ENCODE assay signal across 8 mouse cellular contexts in genomic region chr12:16653332-16654093, GRCm38 (mm10). TPM values are rescaled to one million over a fixed set of nuclear protein-coding genes. Genes with fewer than 3 reads are reported as not detected.
DNase-seq lines count a peak whose midpoint lies in the region; ATAC-seq lines count a peak whose summit lies in the region.

Gene Ntsr2 (plus strand): TSS chr12:16653382.

- peaks cover 23% of the 10 kb centered on the region for H3K27me3 ChIP-seq in forebrain, embryonic 11.5 days (ENCODE audit: control insufficient read depth, insufficient read depth, low read length)
- H3K27me3 ChIP-seq in heart, embryonic 14.5 days (ENCODE audit: control insufficient read depth, insufficient read depth, low read length) = peaks cover 31% of the 10 kb centered on the region
- H3K27me3 ChIP-seq in kidney, embryonic 16.5 days (ENCODE audit: insufficient read depth, low read length) = peaks cover 30% of the 10 kb centered on the region

- H3K9ac ChIP-seq in forebrain, embryonic 11.5 days (ENCODE audit: low read length) = no peak within 1 kb of the TSS
- H3K9ac ChIP-seq in heart, embryonic 14.5 days (ENCODE audit: low read length) = no peak within 1 kb of the TSS
- no peak within 1 kb of the TSS for H3K9ac ChIP-seq in kidney, embryonic 16.5 days (replicated peaks; ENCODE audit: low read length)

- H3K27ac ChIP-seq in forebrain, embryonic 11.5 days (ENCODE audit: low read depth, low read length) = no peak within 1 kb of the TSS
- H3K27ac ChIP-seq in heart, embryonic 14.5 days (replicated peaks in 1 of 2; ENCODE audit: control insufficient read depth in 1 of 2, insufficient read depth in 1 of 2, low read depth in 2 of 2, low read length in 2 of 2) = no peak within 1 kb of the TSS
- no peak within 1 kb of the TSS for H3K27ac ChIP-seq in kidney, embryonic 16.5 days (ENCODE audit: low read length)

- H3K4me3 ChIP-seq in forebrain, embryonic 11.5 days (ENCODE audit: low read depth, low read length) = 0 out of 2 replicates have a peak within 1 kb of the TSS, but pooled peaks have one; percentile 11
- H3K4me3 ChIP-seq in heart, embryonic 14.5 days (ENCODE audit: control insufficient read depth in 1 of 2, insufficient read depth in 1 of 2, low read depth in 1 of 2, low read length in 2 of 2) = peak within 1 kb of the TSS; percentile 19 to 30
- H3K4me3 ChIP-seq in kidney, embryonic 16.5 days (ENCODE audit: low read length) = peak within 1 kb of the TSS; percentile 24

- 8% methylated on average over 58 of the region's 58 CpGs for WGBS in forebrain, embryonic 11.5 days
- 4% methylated on average over 58 of the region's 58 CpGs for WGBS in heart, embryonic 14.5 days
- WGBS in kidney, embryonic 16.5 days = 5% methylated on average over 58 of the region's 58 CpGs

- H3K4me2 ChIP-seq in forebrain, embryonic 11.5 days (ENCODE audit: low read depth, low read length, severe bottlenecking) = peak within 1 kb of the TSS; percentile 34
- peak within 1 kb of the TSS; percentile 67 for H3K4me2 ChIP-seq in heart, embryonic 14.5 days (ENCODE audit: low read length)
- peak within 1 kb of the TSS; percentile 50 for H3K4me2 ChIP-seq in kidney, embryonic 16.5 days (replicated peaks; ENCODE audit: low read depth, low read length)

- peak; percentile 64 for ATAC-seq in forebrain, embryonic 11.5 days (replicated peaks; ENCODE audit: low FRiP score)
- ATAC-seq in heart, embryonic 14.5 days (ENCODE audit: insufficient number of reproducible peaks, insufficient read depth, low FRiP score, low read depth) = peak; percentile 45; the same call in 1 of the 2 replicates
- ATAC-seq in kidney, embryonic 16.5 days (ENCODE audit: low FRiP score, low TSS enrichment) = peak; percentile 91

- no peaks in the 10 kb centered on the region for H3K36me3 ChIP-seq in forebrain, embryonic 11.5 days (ENCODE audit: control insufficient read depth, insufficient read depth, low read length)
- no peaks in the 10 kb centered on the region for H3K36me3 ChIP-seq in heart, embryonic 14.5 days (ENCODE audit: control insufficient read depth, insufficient read depth, low read length)
- no peaks in the 10 kb centered on the region for H3K36me3 ChIP-seq in kidney, embryonic 16.5 days (ENCODE audit: insufficient read depth, low read length)

- DNase-seq in layer of hippocampus, adult 11-12 months (ENCODE audit: low spot score) = peak; percentile 60
- no peak for DNase-seq in layer of hippocampus, adult 9-10 months (ENCODE audit: low spot score)
- peak; percentile 84 for DNase-seq in forebrain, embryonic 11.5 days (ENCODE audit: low spot score)
- DNase-seq in liver = peak; percentile 52
- peak; percentile 71 for DNase-seq in neural tube, embryonic 10.5 days (ENCODE audit: extremely low spot score, low spot score)
- DNase-seq in testis, postnatal 10 days (ENCODE audit: low spot score) = peak; percentile 91

- no peaks in the 10 kb centered on the region for H3K9me3 ChIP-seq in forebrain, embryonic 11.5 days (ENCODE audit: control insufficient read depth, low read length)
- H3K9me3 ChIP-seq in heart, embryonic 14.5 days (ENCODE audit: control insufficient read depth, low read length) = no peaks in the 10 kb centered on the region
- no peaks in the 10 kb centered on the region for H3K9me3 ChIP-seq in kidney, embryonic 16.5 days (ENCODE audit: low read length)

- peaks cover 4% of the 10 kb centered on the region; the same call in 1 of the 2 replicates for H3K4me1 ChIP-seq in forebrain, embryonic 11.5 days (replicated peaks; ENCODE audit: control insufficient read depth, insufficient read depth, low read length)
- peaks cover 8 to 13% of the 10 kb centered on the region in 2 experiments for H3K4me1 ChIP-seq in heart, embryonic 14.5 days (ENCODE audit: control insufficient read depth in 2 of 2, insufficient read depth in 2 of 2, low read length in 2 of 2)
- H3K4me1 ChIP-seq in kidney, embryonic 16.5 days (ENCODE audit: insufficient read depth, low read length) = peaks cover 3% of the 10 kb centered on the region; the same call in 1 of the 2 replicates

RNA-seq across cellular contexts. Expression of gene Ntsr2, which starts in this region (rescaled TPM):
- not detected in 2 replicates for polyA plus RNA-seq in forebrain, embryonic 11.5 days (2014; fragmentation: Nextera tagmentation; extraction: Ambion mirVana)
- polyA plus RNA-seq in heart, embryonic 14.5 days (2014; fragmentation: Nextera tagmentation; extraction: Ambion mirVana) = 0.11 and 0.19 TPM in 2 replicates
- polyA plus RNA-seq in kidney, embryonic 16.5 days (2015; fragmentation: Nextera tagmentation; extraction: Ambion mirVana) = 0.34 and 0.63 TPM in 2 replicates

Comparison
In these comparisons a context has a peak if more than half of its experiments do, and no peak if none do; other contexts are left out.
1. Peak in DNase-seq, ATAC-seq, H3K4me3 ChIP-seq and H3K4me2 ChIP-seq in forebrain, embryonic 11.5 days; RNA of the gene not detected or under 1 TPM.
2. Peak in ATAC-seq, H3K4me3 ChIP-seq and H3K4me2 ChIP-seq in heart, embryonic 14.5 days; RNA of the gene not detected or under 1 TPM.
3. Peak in ATAC-seq, H3K4me3 ChIP-seq and H3K4me2 ChIP-seq in kidney, embryonic 16.5 days; RNA of the gene not detected or under 1 TPM.